Mouse (Mus musculus) urinary bladder, adult 18-20 months (tissue): ENCODE data around the gene Zan.

Source experiments
- DNase-seq, 2 experiments: peaks; one replicate each; pipeline ENCODE4 v3.0.0; 2022; ENCODE audit warnings: low spot score in 2 of 2, mixed read lengths in 2 of 2

The Zan gene

DNA sequence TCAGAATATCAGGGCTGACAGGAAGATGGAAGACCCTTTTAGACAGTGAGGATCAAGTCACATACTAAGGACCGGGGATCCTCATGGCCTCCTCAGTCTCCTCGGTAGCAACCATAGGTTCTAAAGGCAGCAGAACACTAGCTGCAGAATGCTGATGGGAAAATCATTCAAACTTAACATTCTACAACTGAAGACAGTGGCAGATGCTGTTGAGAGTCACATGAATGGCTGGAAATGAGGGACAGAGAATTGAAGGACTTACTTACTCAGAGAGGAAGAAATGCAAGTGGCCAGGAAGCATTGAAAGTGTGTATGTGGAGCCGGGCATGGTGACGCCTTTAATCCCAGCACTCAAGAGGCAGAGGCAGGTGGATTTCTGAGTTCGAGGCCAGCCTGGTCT, at the start of gene Zan:
Gene Zan, minus strand, starts transcription at position 101 of the 400 bp plus-strand sequence.
- no peak for DNase-seq

GRCm38 (mm10) chr5:137526192-137526936, 49.5 kb upstream of the Zan start:
- DNase-seq = no peak

DNA sequence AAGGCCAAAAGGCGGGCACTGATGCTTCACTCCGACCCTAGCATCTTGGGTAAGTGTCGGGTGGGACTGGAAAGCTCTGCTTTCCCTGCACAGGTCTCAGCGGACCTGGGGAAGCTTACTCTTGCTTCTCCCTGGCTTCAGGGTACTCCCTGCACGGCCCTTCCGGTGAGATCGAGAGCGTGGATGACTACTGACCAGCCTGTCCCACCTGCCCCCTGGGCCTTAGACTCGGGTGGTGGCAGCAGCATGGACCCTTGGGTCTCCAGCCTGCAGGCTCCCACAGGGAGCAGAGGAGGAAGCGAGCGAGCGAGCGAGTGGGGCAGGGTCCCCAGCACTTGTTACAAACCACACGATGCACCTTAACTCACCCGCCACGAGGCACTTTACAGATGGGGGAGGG, 48.6 kb upstream of the Zan start:
- no peak for DNase-seq

- DNase-seq = no peak
Observed at GRCm38 (mm10) chr5:137524671-137525070, 47.8 kb upstream of the Zan start.

DNA sequence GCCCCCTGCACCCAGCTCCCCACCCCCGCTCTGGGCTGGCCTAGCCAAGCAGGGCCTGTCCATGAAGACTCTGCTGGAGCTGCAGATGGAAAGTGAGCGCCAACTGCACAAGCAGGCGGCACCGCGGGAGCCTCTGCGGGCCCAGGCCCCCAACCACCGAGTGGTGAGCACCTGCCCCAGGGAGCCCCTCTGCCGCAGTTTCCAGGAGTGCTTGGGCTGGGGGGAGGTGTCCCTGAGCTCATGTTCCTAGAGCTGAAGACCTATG, 47.3 kb upstream of the Zan start:
- DNase-seq = no peak

- DNase-seq = no peak
Observed at GRCm38 (mm10) chr5:137523396-137524250, 46.8 kb upstream of the Zan start.

DNA sequence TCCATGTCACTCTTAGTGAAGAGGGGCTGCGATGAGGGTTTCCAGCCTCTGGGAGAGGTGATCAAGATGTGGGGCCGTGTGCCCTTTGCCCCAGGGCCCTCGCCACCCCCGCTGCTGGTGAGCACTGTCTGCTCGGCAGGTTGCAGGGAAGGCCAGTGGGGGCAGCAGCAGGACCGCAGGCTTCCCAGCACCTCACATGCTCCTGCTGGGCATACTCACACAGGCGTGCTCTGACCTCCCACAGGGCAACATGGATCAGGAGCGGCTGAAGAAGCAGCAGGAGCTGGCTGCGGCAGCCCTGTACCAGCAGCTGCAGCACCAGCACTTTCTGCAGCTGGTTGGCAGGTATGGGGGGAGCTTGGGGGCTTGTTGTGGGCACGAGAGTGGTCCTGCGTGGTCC, 45.8 kb upstream of the Zan start:
- no peak for DNase-seq

GRCm38 (mm10) chr5:137521861-137522260, 45.0 kb upstream of the Zan start:
- DNase-seq = no peak

GRCm38 (mm10) chr5:137519691-137520550, 43.1 kb upstream of the Zan start:
- DNase-seq = no peak

DNA sequence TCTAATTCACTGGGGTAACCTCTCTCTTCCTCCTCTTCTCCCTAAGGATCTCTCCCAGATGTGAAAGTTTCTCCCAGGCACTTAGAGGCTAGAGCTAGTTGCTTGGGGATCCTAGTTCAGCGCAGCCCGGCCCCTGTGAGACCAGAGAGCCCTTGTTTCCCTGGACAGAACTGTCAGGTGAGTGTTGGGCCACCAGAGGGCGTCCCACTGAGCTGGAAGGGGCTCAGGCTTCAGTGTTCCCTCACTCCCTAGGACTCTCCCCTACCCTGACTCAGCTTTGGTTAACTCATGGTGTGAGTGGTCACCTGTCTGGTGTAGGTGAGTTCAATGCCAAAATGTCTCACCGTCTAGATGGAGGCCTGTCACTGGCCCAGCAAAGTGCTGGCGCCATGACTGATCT, 41.6 kb upstream of the Zan start, which contains the start of gene Gigyf1:
Gene Gigyf1, plus strand, starts transcription at position 113 of the 400 bp plus-strand sequence.
- no peak for DNase-seq

DNA sequence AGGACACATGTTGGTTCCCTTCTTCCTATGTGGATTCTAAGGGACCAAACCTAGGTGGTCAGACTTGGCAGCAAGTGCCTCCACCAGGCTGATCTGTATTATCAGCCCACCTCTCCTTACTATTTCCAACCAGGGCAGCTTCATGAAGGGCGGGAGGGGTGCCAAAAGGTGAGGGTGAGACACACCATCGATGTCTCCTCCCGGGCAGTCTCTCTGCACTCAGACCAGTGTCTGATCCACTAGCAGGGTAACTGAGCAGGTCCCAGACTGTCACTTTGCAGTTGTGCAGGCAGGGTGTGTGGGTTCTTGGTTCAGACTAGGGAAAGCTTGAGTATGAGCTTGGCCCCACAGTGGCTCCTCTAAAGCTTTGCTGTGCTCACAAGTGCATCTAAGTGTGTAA, 37.9 kb upstream of the Zan start:
- DNase-seq = no peak

DNA sequence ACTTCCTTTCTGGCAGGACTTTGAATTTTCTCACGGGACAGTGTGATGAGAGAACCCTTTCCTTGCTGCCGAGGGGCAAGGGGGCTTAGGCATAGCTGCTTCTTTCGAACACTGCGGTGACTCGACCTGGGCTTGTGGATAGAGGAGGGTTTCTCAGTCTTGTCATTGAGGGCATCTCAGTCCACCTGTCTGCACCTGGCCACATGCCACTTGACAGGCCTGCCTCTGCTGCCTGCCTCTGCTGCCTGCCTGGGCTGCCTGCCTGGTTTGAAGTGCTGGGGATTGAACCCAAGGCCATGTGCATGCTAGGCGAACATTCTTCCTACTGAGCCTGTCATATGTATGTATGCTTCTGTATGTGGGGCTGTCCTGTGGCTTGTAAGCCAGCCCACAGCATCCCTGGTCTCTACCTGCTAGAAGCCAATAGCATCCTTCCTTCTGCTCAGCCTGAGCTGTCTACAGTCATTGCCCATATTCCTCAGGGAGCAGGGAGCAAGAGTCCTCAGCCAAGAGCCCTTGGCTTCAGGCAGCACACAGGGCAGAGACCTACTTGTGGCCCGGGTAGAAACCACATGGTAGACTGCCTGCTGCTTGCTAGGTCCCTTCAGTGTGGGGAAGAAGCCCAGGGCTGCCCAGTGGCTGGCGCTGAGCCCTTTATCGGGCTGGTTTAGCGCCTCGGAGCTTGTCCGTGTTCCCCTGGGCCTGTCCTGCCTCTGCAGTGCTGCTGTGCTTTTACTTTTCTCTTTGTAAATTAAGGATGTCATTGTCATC, 37.3 kb upstream of the Zan start:
- no peak for DNase-seq

DNA sequence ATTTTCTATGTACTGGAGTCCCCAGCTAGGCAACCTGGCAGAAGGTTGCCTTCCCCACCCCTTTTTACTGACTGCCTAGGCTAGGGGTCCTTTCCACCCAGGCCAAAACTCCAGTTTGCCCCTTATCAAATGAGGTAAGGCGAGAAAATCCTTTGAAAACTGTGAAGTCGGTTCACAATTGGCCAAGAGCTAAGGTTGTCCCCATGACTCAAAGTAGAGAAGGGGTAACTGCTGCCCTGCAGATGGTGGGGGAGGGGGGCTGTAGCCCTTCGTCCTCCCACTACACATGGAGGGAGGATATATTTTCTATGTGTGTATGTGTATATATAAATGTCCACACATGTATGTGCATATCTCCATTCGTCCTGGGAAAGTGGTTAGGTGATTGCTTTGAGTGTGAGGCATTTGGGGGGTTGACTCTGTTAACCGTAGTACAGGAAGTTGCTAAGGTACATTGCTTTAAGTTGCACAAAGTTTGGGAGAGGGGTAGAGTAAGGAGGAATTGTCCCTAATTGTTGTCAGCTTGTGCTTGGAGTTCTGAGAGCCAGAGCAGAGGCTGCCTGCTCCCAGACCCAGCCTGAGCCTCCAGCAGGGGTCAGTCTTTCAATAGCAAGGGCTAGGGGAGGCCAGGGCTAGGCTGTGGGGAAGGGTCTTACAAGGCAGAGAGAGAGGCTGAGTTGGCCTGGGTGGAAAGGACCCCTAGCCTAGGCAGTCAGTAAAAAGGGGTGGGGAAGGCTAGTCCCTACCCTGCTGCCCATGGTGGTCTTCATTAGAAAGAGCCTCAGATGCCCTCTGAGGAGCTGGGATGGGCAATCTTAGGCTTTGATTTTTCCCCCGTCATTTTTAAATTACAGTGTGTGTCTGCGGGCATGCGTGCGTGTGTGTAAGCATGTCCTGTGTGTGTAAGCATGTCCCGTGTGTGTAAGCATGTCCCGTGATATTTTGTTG, 36.3 kb upstream of the Zan start:
- DNase-seq = no peak

DNA sequence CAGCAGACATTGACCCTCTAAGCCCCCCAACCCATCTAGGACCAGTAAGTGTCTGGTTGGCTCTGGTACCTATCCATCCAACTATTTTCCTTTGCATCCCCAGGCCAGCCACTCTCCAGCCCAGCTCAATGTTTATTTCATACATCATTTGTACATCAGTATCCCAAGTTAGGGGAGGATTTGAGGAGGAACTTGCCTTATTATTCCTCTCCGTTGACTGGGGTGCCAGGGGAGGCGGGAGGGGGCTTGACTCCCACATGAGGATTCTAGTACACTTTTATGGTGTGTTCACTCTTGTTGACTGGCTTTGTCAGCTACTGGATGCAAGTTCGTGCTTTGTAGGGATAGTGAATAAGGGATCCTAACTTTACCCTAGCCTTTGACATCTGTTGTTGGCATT, 34.8 kb upstream of the Zan start:
- DNase-seq = no peak

GRCm38 (mm10) chr5:137510573-137511390, 33.9 kb upstream of the Zan start:
- DNase-seq = no peak

DNA sequence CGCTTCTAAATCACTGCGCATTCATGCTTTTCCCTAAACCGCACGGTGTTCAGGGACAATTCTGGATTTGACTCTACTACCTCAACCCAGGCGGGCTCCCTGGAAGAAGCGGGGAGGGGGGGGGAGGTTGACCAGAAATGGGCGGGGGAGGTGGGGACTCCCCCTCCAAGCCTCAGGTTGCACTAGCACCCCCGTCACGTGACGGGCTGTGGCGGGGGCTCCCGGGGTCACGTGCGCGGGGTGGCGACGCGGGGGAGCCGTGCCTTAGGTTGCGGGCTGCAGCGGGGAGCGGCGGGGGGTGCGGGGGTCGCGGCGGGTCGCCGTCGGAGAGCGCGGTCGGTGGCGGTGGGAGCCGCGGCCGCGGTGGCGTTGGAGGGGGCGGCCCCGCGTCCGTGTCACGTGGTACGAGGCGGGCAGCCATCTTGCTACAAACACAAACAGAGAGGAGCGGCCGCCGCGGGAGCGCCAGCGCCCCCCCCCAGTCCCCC, 33.2 kb upstream of the Zan start:
- DNase-seq = peak; percentile 63 to 78

GRCm38 (mm10) chr5:137504041-137504440, 27.2 kb upstream of the Zan start:
- no peak for DNase-seq

- peak in 1 of 2 experiments; percentile 75 for DNase-seq
Observed at GRCm38 (mm10) chr5:137502667-137503110, 25.8 kb upstream of the Zan start.
